Mouse (Mus musculus) C2C12 (cell line): ENCODE data around the gene Arhgap8. TPM values are rescaled to one million over a fixed set of nuclear protein-coding genes. Genes with fewer than 3 reads are reported as not detected.

Experiments
- H3K27me3 ChIP-seq: one replicate; pipeline ENCODE4 v1.6.1; 2011; ENCODE audit not compliant: control insufficient read depth, insufficient read depth, insufficient read length
- H3K36me3 ChIP-seq: one replicate; pipeline ENCODE4 v1.6.1; 2011; ENCODE audit not compliant: control insufficient read depth, insufficient read depth
- H3K4me3 ChIP-seq: one replicate; pipeline ENCODE4 v1.5.1; 2011; ENCODE audit warnings: mild to moderate bottlenecking, control low read depth; ENCODE audit not compliant: poor library complexity, insufficient read depth, severe bottlenecking
- H3K79me2 ChIP-seq: one replicate; pipeline ENCODE4 v1.6.1; 2011; ENCODE audit not compliant: control insufficient read depth, insufficient read depth
- H3K79me3 ChIP-seq: one replicate; pipeline ENCODE4 v1.6.1; 2011; ENCODE audit warnings: low read depth, control low read depth
- H3ac ChIP-seq: one replicate; pipeline ENCODE3; 2011; ENCODE audit warnings: low read depth; ENCODE audit not compliant: control insufficient read depth, insufficient read length
- CEBPB ChIP-seq: IDR thresholded peaks from one replicate; pipeline ENCODE4 v1.6.1; 2011; ENCODE audit warnings: low read depth, mild to moderate bottlenecking, control low read depth, moderate library complexity
- CTCF ChIP-seq: IDR thresholded peaks from one replicate; pipeline ENCODE4 v1.5.1; 2011; ENCODE audit not compliant: control insufficient read depth, insufficient read depth, insufficient read length
- FOSL1 ChIP-seq: IDR thresholded peaks from one replicate; pipeline ENCODE4 v1.8.0; 2011; ENCODE audit warnings: mild to moderate bottlenecking, low read length; ENCODE audit not compliant: poor library complexity, insufficient read depth, severe bottlenecking
- MAX ChIP-seq: IDR thresholded peaks from one replicate; pipeline ENCODE4 v1.6.1; 2011; ENCODE audit warnings: mild to moderate bottlenecking, control low read depth
- MYOD1 ChIP-seq: IDR thresholded peaks from one replicate; pipeline ENCODE4 v1.6.1; 2011; ENCODE audit warnings: low read depth; ENCODE audit not compliant: control insufficient read depth, insufficient read length
- MYOG ChIP-seq: IDR thresholded peaks from one replicate; pipeline ENCODE4 v1.6.1; 2011; ENCODE audit not compliant: control insufficient read depth, insufficient read length; ENCODE audit errors: extremely low read depth
- USF1 ChIP-seq: IDR thresholded peaks from one replicate; pipeline ENCODE4 v1.6.1; 2011; ENCODE audit warnings: low read depth, mild to moderate bottlenecking, control low read depth, moderate library complexity
- polyA plus RNA-seq: library from polyadenylated mRNA; unstranded; fragments of >200 nt; fragmentation: generic; extraction: Trizol; gene quantifications from one replicate; pipeline ENCODE4 v1.2.1, GENCODE M21; 2012; ENCODE audit warnings: missing spikeins

The Arhgap8 gene
- polyA plus RNA-seq, 1 experiment, result not detected

- TF ChIP-seq MAX, result no peak
- no peak for TF ChIP-seq CEBPB
- no peak for TF ChIP-seq FOSL1
- TF ChIP-seq MYOD1, result no peak
- TF ChIP-seq CTCF, result no peak
- no peak for TF ChIP-seq USF1
- no peak for TF ChIP-seq MYOG
- no peak overlapping the region for H3ac ChIP-seq
- H3K79me2 ChIP-seq, result no peaks in the 10 kb centered on the region
- no peak overlapping the region for H3K4me3 ChIP-seq
- H3K27me3 ChIP-seq, result no peaks in the 10 kb centered on the region
- H3K36me3 ChIP-seq, result no peaks in the 10 kb centered on the region
- no peaks in the 10 kb centered on the region for H3K79me3 ChIP-seq
These were observed 17.2 kb upstream of the Arhgap8 start for GRCm38 (mm10) chr15:84702391-84703345.

- Histone ChIP-seq H3K36me3 (no peaks in the 10 kb centered on the region), H3K27me3 (no peaks in the 10 kb centered on the region), H3K79me3 (no peaks in the 10 kb centered on the region), H3K4me3 (no peak overlapping the region), H3ac (no peak overlapping the region), H3K79me2 (no peaks in the 10 kb centered on the region)
- TF ChIP-seq CEBPB (no peak), USF1 (no peak), MYOG (no peak), MYOD1 (no peak), CTCF (no peak), MAX (no peak), FOSL1 (no peak)
These were observed 15.9 kb upstream of the Arhgap8 start for GRCm38 (mm10) chr15:84703992-84704391.

GRCm38 (mm10) chr15:84705351-84705901, 14.4 kb upstream of the Arhgap8 start:
- no peaks in the 10 kb centered on the region for H3K79me3 ChIP-seq
- no peaks in the 10 kb centered on the region for H3K27me3 ChIP-seq
- no peak overlapping the region for H3K4me3 ChIP-seq
- H3K36me3 ChIP-seq, result no peaks in the 10 kb centered on the region
- no peak overlapping the region for H3ac ChIP-seq
- no peak for TF ChIP-seq MYOD1
- TF ChIP-seq MYOG, result no peak
- H3K79me2 ChIP-seq, result no peaks in the 10 kb centered on the region

GRCm38 (mm10) chr15:84706983-84707619, 12.8 kb upstream of the Arhgap8 start:
- no peaks in the 10 kb centered on the region for H3K27me3 ChIP-seq
- H3K79me3 ChIP-seq, result no peaks in the 10 kb centered on the region
- no peak for TF ChIP-seq MAX
- TF ChIP-seq MYOD1, result no peak
- TF ChIP-seq CEBPB, result no peak

GRCm38 (mm10) chr15:84712566-84713405, 7.1 kb upstream of the Arhgap8 start:
- Histone ChIP-seq H3K79me3 (no peaks in the 10 kb centered on the region), H3ac (no peak overlapping the region), H3K27me3 (no peaks in the 10 kb centered on the region), H3K36me3 (no peaks in the 10 kb centered on the region), H3K79me2 (no peaks in the 10 kb centered on the region), H3K4me3 (no peak overlapping the region)
- TF ChIP-seq CTCF (no peak), USF1 (no peak), MYOD1 (no peak), FOSL1 (no peak), MYOG (no peak), CEBPB (no peak), MAX (no peak)

More at GRCm38 (mm10) chr15:84706983-84707619, 12.8 kb upstream of the Arhgap8 start:
- Histone ChIP-seq H3K79me2 (no peaks in the 10 kb centered on the region), H3ac (no peak overlapping the region), H3K4me3 (no peak overlapping the region), H3K36me3 (no peaks in the 10 kb centered on the region)
